Mouse (Mus musculus): ENCODE results near the gene Elovl5. TPM values are rescaled to one million over a fixed set of nuclear protein-coding genes. Genes with fewer than 3 reads are reported as not detected.

The Elovl5 gene
- polyA plus RNA-seq, 1 experiment from 2014 or later = 83.0 TPM

DNA sequence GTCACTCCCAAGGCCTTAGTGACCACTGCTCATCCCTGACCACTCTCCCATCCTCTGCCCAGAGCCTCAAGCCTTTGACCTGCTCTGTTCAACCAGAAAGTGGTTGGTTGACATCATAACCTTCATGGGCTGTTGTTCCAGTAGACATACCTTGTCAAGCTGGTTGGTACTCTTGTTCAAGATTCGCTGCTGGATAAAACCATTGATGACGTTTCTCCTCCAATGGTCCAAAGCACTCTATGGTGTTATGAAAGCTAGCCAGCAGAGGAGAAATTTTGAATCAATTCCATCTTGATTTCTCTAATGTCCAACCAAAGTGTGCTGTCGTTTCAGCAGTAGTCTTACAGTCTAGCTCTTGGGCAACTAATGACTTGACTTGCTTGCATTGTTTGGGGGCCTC is 27.0 kb downstream of the Elovl5 start:
- Histone ChIP-seq H3K4me2 (no peak overlapping the region), H3K27ac (no peak overlapping the region), H3K4me3 (no peak overlapping the region), H3K36me3 (no peaks in the 10 kb centered on the region), H3K9ac (no peak overlapping the region), H3K27me3 (no peaks in the 10 kb centered on the region), H3K9me3 (no peaks in the 10 kb centered on the region), H3K4me1 (peaks cover 36% of the 10 kb centered on the region)
- 84% methylated on average over 3 of the region's 3 CpGs for WGBS
- no peak for ATAC-seq (ENCODE audit: borderline replicate concordance, extremely low read depth, low FRiP score, low TSS enrichment)

GRCm38 (mm10) chr9:77945792-77946666 is 28.9 kb downstream of the Elovl5 start:
- peaks cover 29% of the 10 kb centered on the region for H3K4me1 ChIP-seq
- no peaks in the 10 kb centered on the region for H3K36me3 ChIP-seq
- no peaks in the 10 kb centered on the region for H3K9me3 ChIP-seq
- H3K27me3 ChIP-seq = no peaks in the 10 kb centered on the region
- no peak overlapping the region for H3K4me2 ChIP-seq
- no peak for ATAC-seq (ENCODE audit: borderline replicate concordance, extremely low read depth, low FRiP score, low TSS enrichment)
- no peak overlapping the region for H3K9ac ChIP-seq
- no peak overlapping the region for H3K27ac ChIP-seq
- no peak overlapping the region for H3K4me3 ChIP-seq
- WGBS = 56% methylated on average over 6 of the region's 6 CpGs

GRCm38 (mm10) chr9:77948214-77948613 is 31.1 kb downstream of the Elovl5 start:
- Histone ChIP-seq H3K27ac (no peak overlapping the region), H3K4me2 (no peak overlapping the region), H3K4me3 (no peak overlapping the region), H3K27me3 (no peaks in the 10 kb centered on the region), H3K4me1 (peaks cover 16% of the 10 kb centered on the region), H3K36me3 (no peaks in the 10 kb centered on the region), H3K9ac (no peak overlapping the region), H3K9me3 (no peaks in the 10 kb centered on the region)
- 80% methylated on average over 2 of the region's 2 CpGs for WGBS
- no peak for ATAC-seq (ENCODE audit: borderline replicate concordance, extremely low read depth, low FRiP score, low TSS enrichment)

DNA sequence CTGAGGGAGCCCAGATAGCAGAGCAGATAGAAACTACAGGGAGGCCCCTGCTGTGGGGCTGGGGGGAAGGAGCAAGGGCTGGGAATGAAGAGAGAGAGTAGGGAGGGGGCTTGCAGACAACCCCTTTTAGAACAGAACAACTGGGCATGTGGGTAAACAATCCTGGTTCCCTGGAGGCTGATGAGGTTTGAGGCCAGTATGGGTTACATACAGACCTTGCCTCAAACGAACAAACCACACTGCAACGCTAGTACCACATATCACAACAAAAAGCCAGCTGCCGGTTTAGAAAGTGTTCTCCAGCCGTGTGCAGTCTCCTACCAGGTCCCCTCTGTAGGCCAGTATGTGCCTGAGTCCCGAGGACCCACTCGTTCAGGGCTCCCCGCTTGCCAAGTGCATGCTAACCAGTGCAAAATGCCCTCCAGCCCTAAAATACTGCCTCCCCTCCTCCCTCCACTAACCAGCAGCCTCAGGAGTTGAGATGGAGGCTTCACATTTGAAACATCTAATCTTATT is 32.6 kb downstream of the Elovl5 start:
- no peak for ATAC-seq (ENCODE audit: borderline replicate concordance, extremely low read depth, low FRiP score, low TSS enrichment)
- WGBS = 32% methylated on average over 7 of the region's 7 CpGs
- Histone ChIP-seq H3K27me3 (no peaks in the 10 kb centered on the region), H3K9ac (no peak overlapping the region), H3K9me3 (no peaks in the 10 kb centered on the region), H3K36me3 (no peaks in the 10 kb centered on the region), H3K4me2 (no peak overlapping the region), H3K4me1 (peaks cover 23% of the 10 kb centered on the region), H3K27ac (no peak overlapping the region), H3K4me3 (no peak overlapping the region)

DNA sequence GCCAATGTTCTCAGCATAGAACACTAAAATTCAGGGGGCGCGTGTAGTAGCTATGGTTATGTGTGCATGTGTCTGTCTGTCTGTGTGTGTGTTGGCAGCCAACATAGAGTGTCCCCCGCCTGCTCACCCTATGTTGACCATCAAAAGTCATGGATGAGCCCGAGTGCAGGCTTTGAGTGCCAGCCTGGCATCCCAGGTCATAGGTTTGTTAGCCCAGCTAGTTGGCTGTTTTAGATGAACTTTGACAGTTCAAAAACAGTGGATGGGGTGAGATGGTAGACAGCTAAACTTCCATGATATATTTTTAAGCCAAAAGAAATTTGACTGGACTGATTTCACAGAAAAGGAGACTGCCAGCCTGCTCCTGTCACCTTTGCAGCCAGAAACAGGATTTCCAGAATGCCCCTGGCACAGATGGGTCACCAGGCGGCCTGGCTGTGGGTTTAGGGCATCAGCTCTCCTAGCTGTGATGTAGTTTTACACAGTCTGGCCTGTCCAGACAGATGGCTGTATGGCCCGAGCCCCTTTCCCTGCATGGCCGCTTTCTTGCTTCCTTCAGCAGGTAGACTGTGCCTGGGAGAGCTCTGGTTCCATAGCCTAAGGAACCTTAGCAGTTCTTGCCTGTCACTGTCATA is 33.8 kb downstream of the Elovl5 start:
- Histone ChIP-seq H3K4me1 (peaks cover 32% of the 10 kb centered on the region), H3K9ac (no peak overlapping the region), H3K4me2 (no peak overlapping the region), H3K36me3 (no peaks in the 10 kb centered on the region), H3K4me3 (no peak overlapping the region), H3K27me3 (no peaks in the 10 kb centered on the region), H3K27ac (no peak overlapping the region), H3K9me3 (no peaks in the 10 kb centered on the region)
- WGBS = 91% methylated on average over 7 of the region's 7 CpGs
- no peak for ATAC-seq (ENCODE audit: borderline replicate concordance, extremely low read depth, low FRiP score, low TSS enrichment)

GRCm38 (mm10) chr9:77951971-77952370 is 34.8 kb downstream of the Elovl5 start:
- no peak for ATAC-seq (ENCODE audit: borderline replicate concordance, extremely low read depth, low FRiP score, low TSS enrichment)
- Histone ChIP-seq H3K36me3 (no peaks in the 10 kb centered on the region), H3K4me2 (no peak overlapping the region), H3K27ac (no peak overlapping the region), H3K4me1 (peaks cover 30% of the 10 kb centered on the region), H3K4me3 (no peak overlapping the region), H3K27me3 (no peaks in the 10 kb centered on the region), H3K9me3 (no peaks in the 10 kb centered on the region), H3K9ac (no peak overlapping the region)
- WGBS = 61% methylated on average over 7 of the region's 7 CpGs

DNA sequence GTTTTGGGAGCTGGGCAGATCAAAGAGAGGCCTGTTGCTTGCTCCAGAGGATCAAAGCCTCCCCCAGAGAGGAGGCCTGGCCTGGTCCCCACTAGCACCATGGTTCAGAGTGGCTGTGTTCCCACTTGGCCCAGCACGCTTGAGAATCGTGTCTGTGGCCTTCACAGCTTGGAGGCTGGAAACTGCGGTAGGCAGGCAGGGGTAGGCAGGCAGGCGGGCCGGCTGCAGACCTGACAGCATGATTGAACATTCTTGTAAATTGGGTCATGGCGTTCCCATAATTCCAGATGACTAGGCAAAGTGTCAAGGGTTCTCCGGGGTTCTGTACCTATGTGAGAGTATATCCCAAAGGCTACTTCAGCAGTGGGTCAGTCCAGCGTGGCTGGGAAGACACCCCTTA is 35.9 kb downstream of the Elovl5 start:
- ATAC-seq (ENCODE audit: borderline replicate concordance, extremely low read depth, low FRiP score, low TSS enrichment) = no peak
- H3K27ac ChIP-seq = no peak overlapping the region
- H3K9ac ChIP-seq = no peak overlapping the region
- H3K9me3 ChIP-seq = no peaks in the 10 kb centered on the region
- H3K4me2 ChIP-seq = no peak overlapping the region
- H3K4me3 ChIP-seq = no peak overlapping the region
- H3K36me3 ChIP-seq = no peaks in the 10 kb centered on the region
- WGBS = 48% methylated on average over 8 of the region's 8 CpGs
- no peaks in the 10 kb centered on the region for H3K27me3 ChIP-seq
- H3K4me1 ChIP-seq = peaks cover 30% of the 10 kb centered on the region

DNA sequence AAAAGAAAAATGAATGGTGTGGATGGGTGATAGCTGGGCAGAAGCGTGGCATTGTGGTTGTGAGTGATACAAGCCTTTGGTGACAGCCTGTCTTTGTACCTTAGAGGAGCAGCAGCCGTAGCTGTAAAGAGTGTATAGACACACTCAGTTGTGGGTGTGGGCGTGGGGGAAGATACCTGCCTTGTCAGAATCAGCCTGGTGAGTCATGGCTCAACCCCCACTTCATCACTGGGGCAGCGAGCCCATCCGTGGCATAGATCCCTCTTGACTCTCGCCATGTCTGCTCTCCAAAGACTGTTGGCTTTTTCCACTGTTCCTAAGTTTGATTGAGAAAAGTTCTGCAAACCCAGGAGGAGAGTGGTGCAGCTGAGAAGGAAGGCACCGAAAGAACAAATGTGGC is 37.3 kb downstream of the Elovl5 start:
- H3K27me3 ChIP-seq = no peaks in the 10 kb centered on the region
- H3K9me3 ChIP-seq = no peaks in the 10 kb centered on the region
- H3K4me2 ChIP-seq = no peak overlapping the region
- H3K36me3 ChIP-seq = no peaks in the 10 kb centered on the region
- no peak overlapping the region for H3K4me3 ChIP-seq
- no peak overlapping the region for H3K9ac ChIP-seq
- ATAC-seq (ENCODE audit: borderline replicate concordance, extremely low read depth, low FRiP score, low TSS enrichment) = no peak
- WGBS = 67% methylated on average over 7 of the region's 7 CpGs
- 0 out of 2 replicates have a peak overlapping the region, but pooled peaks have one; percentile 26 for H3K27ac ChIP-seq
- peaks cover 28% of the 10 kb centered on the region for H3K4me1 ChIP-seq

- ATAC-seq (ENCODE audit: borderline replicate concordance, extremely low read depth, low FRiP score, low TSS enrichment) = no peak
- no peaks in the 10 kb centered on the region for H3K9me3 ChIP-seq
- H3K4me1 ChIP-seq = peaks cover 24% of the 10 kb centered on the region
- no peak overlapping the region for H3K4me3 ChIP-seq
- 0 out of 2 replicates have a peak overlapping the region, but pooled peaks have one; percentile 26 for H3K27ac ChIP-seq
- no peaks in the 10 kb centered on the region for H3K27me3 ChIP-seq
- no peak overlapping the region for H3K9ac ChIP-seq
- 69% methylated on average over 3 of the region's 3 CpGs for WGBS
- no peak overlapping the region for H3K4me2 ChIP-seq
- H3K36me3 ChIP-seq = no peaks in the 10 kb centered on the region
Measured at GRCm38 (mm10) chr9:77954981-77955380, 37.8 kb downstream of the Elovl5 start.

- no peaks in the 10 kb centered on the region for H3K36me3 ChIP-seq
- no peak for ATAC-seq (ENCODE audit: borderline replicate concordance, extremely low read depth, low FRiP score, low TSS enrichment)
- no peak overlapping the region for H3K4me2 ChIP-seq
- no peak overlapping the region for H3K9ac ChIP-seq
- WGBS = 79% methylated on average over 2 of the region's 2 CpGs
- H3K27me3 ChIP-seq = no peaks in the 10 kb centered on the region
- peaks cover 20% of the 10 kb centered on the region; the same call in 1 of the 2 replicates for H3K4me1 ChIP-seq
- H3K9me3 ChIP-seq = no peaks in the 10 kb centered on the region
- no peak overlapping the region for H3K27ac ChIP-seq
- no peak overlapping the region for H3K4me3 ChIP-seq
Measured at GRCm38 (mm10) chr9:77955511-77955910, 38.3 kb downstream of the Elovl5 start.

DNA sequence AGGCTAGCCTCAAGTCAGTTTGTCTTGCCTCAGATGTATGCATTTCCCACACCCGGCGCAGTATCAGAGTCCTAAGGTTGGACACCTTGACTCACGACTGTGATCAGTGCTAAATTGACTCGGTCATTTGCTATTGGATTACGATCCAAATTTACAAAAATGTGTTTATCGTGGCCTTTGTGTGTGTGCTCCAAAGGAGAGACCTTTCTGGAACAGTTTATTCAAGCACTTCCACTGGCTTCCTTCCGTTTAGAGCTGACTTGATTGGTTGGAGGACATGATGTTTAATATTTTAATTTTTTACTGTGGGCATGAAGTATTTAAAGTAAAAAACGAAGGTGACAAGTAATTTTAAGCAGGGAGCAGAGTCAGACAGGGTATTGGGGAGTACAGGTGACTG is 38.8 kb downstream of the Elovl5 start:
- H3K27ac ChIP-seq = no peak overlapping the region
- 67% methylated on average over 8 of the region's 8 CpGs for WGBS
- no peak overlapping the region for H3K4me3 ChIP-seq
- no peak for ATAC-seq (ENCODE audit: borderline replicate concordance, extremely low read depth, low FRiP score, low TSS enrichment)
- no peak overlapping the region for H3K4me2 ChIP-seq
- no peaks in the 10 kb centered on the region for H3K9me3 ChIP-seq
- no peaks in the 10 kb centered on the region for H3K27me3 ChIP-seq
- H3K9ac ChIP-seq = no peak overlapping the region
- peaks cover 20% of the 10 kb centered on the region; the same call in 1 of the 2 replicates for H3K4me1 ChIP-seq
- H3K36me3 ChIP-seq = no peaks in the 10 kb centered on the region

- no peaks in the 10 kb centered on the region for H3K9me3 ChIP-seq
- no peaks in the 10 kb centered on the region for H3K27me3 ChIP-seq
- peaks cover 17% of the 10 kb centered on the region; the same call in 1 of the 2 replicates for H3K4me1 ChIP-seq
- no peak overlapping the region for H3K9ac ChIP-seq
- 82% methylated on average over 7 of the region's 7 CpGs for WGBS
- no peaks in the 10 kb centered on the region for H3K36me3 ChIP-seq
- no peak overlapping the region for H3K4me2 ChIP-seq
- H3K4me3 ChIP-seq = no peak overlapping the region
- ATAC-seq (ENCODE audit: borderline replicate concordance, extremely low read depth, low FRiP score, low TSS enrichment) = no peak
- no peak overlapping the region for H3K27ac ChIP-seq
Measured at GRCm38 (mm10) chr9:77958327-77958726, 41.2 kb downstream of the Elovl5 start.

Measured in lung, embryonic 15.5 days (tissue).